Comparison of ENCODE assay signal across 21 mouse cellular contexts in genomic region chr13:93997981-93998380, GRCm38 (mm10). TPM values are rescaled to one million over a fixed set of nuclear protein-coding genes. Genes with fewer than 3 reads are reported as not detected.
A peak's percentile ranks its signal among the peaks of the same experiment; 100 is the strongest.
DNase-seq lines count a peak whose midpoint lies in the region; ATAC-seq and TF ChIP-seq lines count a peak whose summit lies in the region.
"Had no signal": no experiment of that assay in that cellular context is flagged by ENCODE, and none has a peak within 500 bp of the region (broad histone marks: within the 10 kb centered on the region; RNA-seq: fewer than 3 reads in every experiment).

No protein-coding gene starts in this region.

- WGBS in midbrain, embryonic 15.5 days = 89% methylated on average over 6 of the region's 6 CpGs
- WGBS in hindbrain, embryonic 11.5 days = 89% methylated on average over 5 of the region's 6 CpGs

- no peak overlapping the region for H3K27ac ChIP-seq in midbrain, embryonic 15.5 days
- no peak overlapping the region for H3K27ac ChIP-seq in hindbrain, embryonic 11.5 days (ENCODE audit: low read depth, low read length)
- H3K27ac ChIP-seq: forebrain, embryonic 13.5 days; midbrain, embryonic 12.5 days had no signal

- no peak overlapping the region for H3ac ChIP-seq in C2C12 (ENCODE audit: control insufficient read depth, insufficient read length, low read depth)
- H3ac ChIP-seq in myocyte (ENCODE audit: control insufficient read depth, insufficient read length) = no peak overlapping the region

- ATAC-seq in midbrain, embryonic 15.5 days (replicated peaks) = no peak
- ATAC-seq in hindbrain, embryonic 11.5 days (ENCODE audit: low FRiP score) = no peak
- ATAC-seq: forebrain, embryonic 13.5 days; hindbrain, embryonic 16.5 days; intestine, postnatal 0 days had no signal

- H3K36me3 ChIP-seq in C2C12 (ENCODE audit: control insufficient read depth, insufficient read depth) (no peaks in the 10 kb centered on the region), myocyte (ENCODE audit: control insufficient read depth, insufficient read depth) (no peaks in the 10 kb centered on the region)
- H3K36me3 ChIP-seq in midbrain, embryonic 15.5 days (replicated peaks) = no peaks in the 10 kb centered on the region
- H3K36me3 ChIP-seq in hindbrain, embryonic 11.5 days (ENCODE audit: control insufficient read depth, insufficient read depth, low read length) = no peaks in the 10 kb centered on the region
- H3K36me3 ChIP-seq: heart, embryonic 12.5 days; midbrain, embryonic 12.5 days had no signal

- no peaks in the 10 kb centered on the region for H3K4me1 ChIP-seq in midbrain, embryonic 15.5 days
- H3K4me1 ChIP-seq in hindbrain, embryonic 11.5 days (replicated peaks; ENCODE audit: control insufficient read depth, insufficient read depth, low read length) = no peaks in the 10 kb centered on the region
- H3K4me1 ChIP-seq: forebrain, embryonic 13.5 days; midbrain, embryonic 12.5 days had no signal

- no peaks in the 10 kb centered on the region for H3K9me3 ChIP-seq in midbrain, embryonic 15.5 days
- H3K9me3 ChIP-seq in hindbrain, embryonic 11.5 days (ENCODE audit: control insufficient read depth, low read length) = no peaks in the 10 kb centered on the region
- H3K9me3 ChIP-seq: forebrain, embryonic 13.5 days; heart, embryonic 12.5 days; midbrain, embryonic 12.5 days had no signal

- intact Hi-C loops in heart, postnatal 10 days (cut with DNase I) = no loop called here

- no peak overlapping the region for H3K4me3 ChIP-seq in C2C12 (ENCODE audit: insufficient read depth, poor library complexity, severe bottlenecking)
- H3K4me3 ChIP-seq in myocyte = no peak overlapping the region
- no peak overlapping the region for H3K4me3 ChIP-seq in midbrain, embryonic 15.5 days
- no peak overlapping the region for H3K4me3 ChIP-seq in hindbrain, embryonic 11.5 days (ENCODE audit: low read depth, low read length)
- H3K4me3 ChIP-seq: forebrain, embryonic 13.5 days; heart, embryonic 12.5 days; midbrain, embryonic 12.5 days had no signal

- no peak overlapping the region for H3K9ac ChIP-seq in midbrain, embryonic 15.5 days
- no peak overlapping the region for H3K9ac ChIP-seq in hindbrain, embryonic 11.5 days (ENCODE audit: low read depth, low read length)
- H3K9ac ChIP-seq: forebrain, embryonic 13.5 days; heart, embryonic 12.5 days; midbrain, embryonic 12.5 days had no signal

- H3K27me3 ChIP-seq in C2C12 (ENCODE audit: control insufficient read depth, insufficient read depth, insufficient read length) = no peaks in the 10 kb centered on the region
- H3K27me3 ChIP-seq in myocyte (ENCODE audit: control insufficient read depth, insufficient read depth, insufficient read length) = no peaks in the 10 kb centered on the region
- no peaks in the 10 kb centered on the region for H3K27me3 ChIP-seq in midbrain, embryonic 15.5 days (replicated peaks)
- H3K27me3 ChIP-seq in hindbrain, embryonic 11.5 days (ENCODE audit: control insufficient read depth, insufficient read depth, low read length) = no peaks in the 10 kb centered on the region
- H3K27me3 ChIP-seq: forebrain, embryonic 13.5 days; heart, embryonic 12.5 days; midbrain, embryonic 12.5 days had no signal

- H3K79me2 ChIP-seq in C2C12 (ENCODE audit: control insufficient read depth, insufficient read depth) = no peaks in the 10 kb centered on the region
- H3K79me2 ChIP-seq in myocyte (ENCODE audit: control insufficient read depth, insufficient read depth) = no peaks in the 10 kb centered on the region

- H3K4me2 ChIP-seq in myocyte (ENCODE audit: low read depth) = peak overlapping the region; percentile 67
- H3K4me2 ChIP-seq in midbrain, embryonic 15.5 days = no peak overlapping the region
- H3K4me2 ChIP-seq in hindbrain, embryonic 11.5 days (replicated peaks; ENCODE audit: low read depth, low read length) = no peak overlapping the region
- H3K4me2 ChIP-seq: forebrain, embryonic 13.5 days; heart, embryonic 12.5 days; midbrain, embryonic 12.5 days had no signal

- no peaks in the 10 kb centered on the region for H3K79me3 ChIP-seq in C2C12 (ENCODE audit: low read depth)

- no peak for TF ChIP-seq POLR2A in myocyte (IDR thresholded peaks at IDR 0.05; ENCODE audit: insufficient read length, low read depth)

- no peak for TF ChIP-seq CTCF in C2C12 (IDR thresholded peaks at IDR 0.05; ENCODE audit: control insufficient read depth, insufficient read depth, insufficient read length)

- peak; percentile 88 for DNase-seq in heart, adult 11 months
- DNase-seq in heart, postnatal 10 days = no peak
- DNase-seq in adrenal gland, postnatal 10 days = peak; percentile 58
- no peak for DNase-seq in cerebellum, postnatal 14 days
- DNase-seq in hindbrain, embryonic 11.5 days (ENCODE audit: low spot score) = no peak
- DNase-seq: B cell, adult 2 months; cerebellum, adult 11 months; cerebellum, postnatal 36 days; heart, postnatal 36 days; kidney, postnatal 14 days; layer of hippocampus, adult 9-11 months; lung, postnatal 36 days; thymus, adult 2 months had no signal

TF ChIP-seq in C2C12, 6 proteins besides CTCF, POLR2A, EP300 and RAD21:
- peak; percentile 68 for TF ChIP-seq MYOD1 (IDR thresholded peaks at IDR 0.05; ENCODE audit: control insufficient read depth, insufficient read length, low read depth)
- TF ChIP-seq MYOG (IDR thresholded peaks at IDR 0.05; ENCODE audit: control insufficient read depth, extremely low read depth, insufficient read length) = no peak
- TF ChIP-seq FOSL1 (IDR thresholded peaks at IDR 0.05; ENCODE audit: insufficient read depth, low read length, poor library complexity, severe bottlenecking) = peak; percentile 78

TF ChIP-seq in myocyte, 11 proteins besides CTCF, POLR2A, EP300 and RAD21:
- no peak for TF ChIP-seq USF1 (IDR thresholded peaks at IDR 0.05; ENCODE audit: low read depth)
- no peak for TF ChIP-seq POLR2AphosphoS2 (IDR thresholded peaks at IDR 0.05; ENCODE audit: insufficient read length, low read depth)
- TF ChIP-seq MYOG (IDR thresholded peaks at IDR 0.05; ENCODE audit: control insufficient read depth in 1 of 3, insufficient read depth in 1 of 3, insufficient read length in 2 of 3, low read depth in 2 of 3) = peak in 1 of 3 experiments; percentile 37
- TF ChIP-seq SRF (IDR thresholded peaks at IDR 0.05; ENCODE audit: control insufficient read depth, insufficient read length, low read depth) = no peak
- TF ChIP-seq MYOD1 (IDR thresholded peaks at IDR 0.05; ENCODE audit: control insufficient read depth in 1 of 3, insufficient read length in 2 of 3, low read depth in 2 of 3) = peak in 1 of 3 experiments; percentile 45

RNA-seq across cellular contexts. Expression of gene Lhfpl2, which starts 59.6 kb away (rescaled TPM):
- 10 to 100 TPM; 23.5 to 38.5 TPM for total RNA-seq in heart, postnatal 10 days (2021)
- polyA plus RNA-seq in C2C12 (2012; fragmentation: generic; extraction: Trizol) (15.5 TPM), myocyte (2012; fragmentation: generic; extraction: Trizol) (35.7 TPM)
- 10 to 100 TPM; 29.8 to 39.6 TPM for total RNA-seq in adrenal gland, postnatal 10 days (2021)
- 16.3 and 16.8 TPM in 2 replicates for polyA plus RNA-seq in midbrain, embryonic 15.5 days (2015; fragmentation: Nextera tagmentation; extraction: Ambion mirVana)
- 16.6 and 19.3 TPM in 2 replicates for polyA plus RNA-seq in hindbrain, embryonic 11.5 days (2014; fragmentation: Nextera tagmentation; extraction: Ambion mirVana)

Comparison
In these comparisons a context has a peak if more than half of its experiments do, and no peak if none do; other contexts are left out.
1. DNase-seq: peak in heart, adult 11 months (single experiment) and adrenal gland, postnatal 10 days (single experiment); none in heart, postnatal 10 days (0 of 2), cerebellum, postnatal 14 days (0 of 2) and hindbrain, embryonic 11.5 days (single experiment).